Mouse (Mus musculus): ENCODE data around the gene Rap1gap2. TPM values are rescaled to one million over a fixed set of nuclear protein-coding genes. Genes with fewer than 3 reads are reported as not detected.

Gene Rap1gap2
- polyA plus RNA-seq, 1 experiment from 2014 or later = 4.3 TPM

DNA sequence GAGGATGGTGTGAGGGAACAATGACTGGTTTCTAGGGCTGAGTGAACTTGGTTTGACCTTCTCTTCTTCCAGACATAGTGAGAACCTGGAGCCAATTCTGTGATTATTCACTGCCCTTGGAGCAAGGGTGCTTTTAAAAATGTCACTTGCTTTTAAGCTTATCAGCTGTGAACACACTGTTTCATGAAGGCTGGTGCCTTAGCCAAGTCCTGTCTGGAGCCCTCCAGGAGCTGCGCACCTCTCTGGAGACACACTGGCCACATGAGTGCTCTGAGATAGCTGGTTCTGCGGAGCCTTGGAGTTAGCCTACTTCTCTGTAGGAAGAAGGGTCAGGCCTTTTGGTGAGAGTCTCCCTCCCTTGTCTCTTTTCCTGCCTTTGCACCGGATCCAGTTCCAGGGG lies 95.7 kb downstream of the Rap1gap2 start:
- Histone ChIP-seq H3K9ac (ENCODE audit: low read length) (peak overlapping the region; percentile 34; the same call in 1 of the 2 replicates), H3K27ac (replicated peaks in 1 of 2; ENCODE audit: control insufficient read depth in 1 of 2, insufficient read depth in 1 of 2, low read depth in 2 of 2, low read length in 2 of 2) (peak overlapping the region; percentile 20 to 41), H3K4me3 (ENCODE audit: control insufficient read depth in 1 of 2, insufficient read depth in 1 of 2, low read depth in 1 of 2, low read length in 2 of 2) (no peak overlapping the region), H3K36me3 (ENCODE audit: control insufficient read depth, insufficient read depth, low read length) (no peaks in the 10 kb centered on the region), H3K9me3 (ENCODE audit: control insufficient read depth, low read length) (no peaks in the 10 kb centered on the region), H3K4me2 (ENCODE audit: low read length) (peak overlapping the region; percentile 26), H3K4me1 (ENCODE audit: control insufficient read depth in 2 of 2, insufficient read depth in 2 of 2, low read length in 2 of 2) (peaks cover 16 to 29% of the 10 kb centered on the region in 2 experiments), H3K27me3 (ENCODE audit: control insufficient read depth, insufficient read depth, low read length) (no peaks in the 10 kb centered on the region)
- ATAC-seq (ENCODE audit: insufficient number of reproducible peaks, insufficient read depth, low FRiP score, low read depth) = peak; percentile 32; the same call in 1 of the 2 replicates
- WGBS = 22% methylated on average over 3 of the region's 3 CpGs

DNA sequence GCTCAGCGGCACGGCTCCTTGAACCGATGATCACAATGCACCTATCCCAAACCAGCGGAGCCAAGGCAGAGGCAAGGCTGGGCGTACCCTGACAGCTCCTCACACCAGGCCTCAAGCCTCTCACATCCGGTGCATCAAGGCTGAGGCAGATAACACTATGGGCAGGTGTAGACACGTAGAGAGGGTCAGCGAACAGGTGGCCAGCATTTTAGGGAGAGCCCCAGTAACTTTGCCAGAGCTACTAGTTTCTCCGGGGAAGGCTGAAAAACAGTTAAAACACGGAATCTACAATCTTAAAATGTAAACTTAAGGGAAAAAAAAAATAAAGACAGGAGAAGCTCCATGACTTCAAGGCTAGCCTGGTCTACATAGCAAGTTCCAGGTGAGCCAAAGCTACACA lies 98.1 kb downstream of the Rap1gap2 start:
- H3K9ac ChIP-seq (ENCODE audit: low read length) = no peak overlapping the region
- no peak for ATAC-seq (ENCODE audit: insufficient number of reproducible peaks, insufficient read depth, low FRiP score, low read depth)
- H3K4me3 ChIP-seq (ENCODE audit: control insufficient read depth in 1 of 2, insufficient read depth in 1 of 2, low read depth in 1 of 2, low read length in 2 of 2) = no peak overlapping the region
- no peaks in the 10 kb centered on the region for H3K9me3 ChIP-seq (ENCODE audit: control insufficient read depth, low read length)
- no peak overlapping the region for H3K4me2 ChIP-seq (ENCODE audit: low read length)
- peaks cover 14 to 21% of the 10 kb centered on the region in 2 experiments for H3K4me1 ChIP-seq (ENCODE audit: control insufficient read depth in 2 of 2, insufficient read depth in 2 of 2, low read length in 2 of 2)
- WGBS = 89% methylated on average over 10 of the region's 10 CpGs
- no peaks in the 10 kb centered on the region for H3K27me3 ChIP-seq (ENCODE audit: control insufficient read depth, insufficient read depth, low read length)
- H3K36me3 ChIP-seq (ENCODE audit: control insufficient read depth, insufficient read depth, low read length) = no peaks in the 10 kb centered on the region
- no peak overlapping the region for H3K27ac ChIP-seq (replicated peaks in 1 of 2; ENCODE audit: control insufficient read depth in 1 of 2, insufficient read depth in 1 of 2, low read depth in 2 of 2, low read length in 2 of 2)

DNA sequence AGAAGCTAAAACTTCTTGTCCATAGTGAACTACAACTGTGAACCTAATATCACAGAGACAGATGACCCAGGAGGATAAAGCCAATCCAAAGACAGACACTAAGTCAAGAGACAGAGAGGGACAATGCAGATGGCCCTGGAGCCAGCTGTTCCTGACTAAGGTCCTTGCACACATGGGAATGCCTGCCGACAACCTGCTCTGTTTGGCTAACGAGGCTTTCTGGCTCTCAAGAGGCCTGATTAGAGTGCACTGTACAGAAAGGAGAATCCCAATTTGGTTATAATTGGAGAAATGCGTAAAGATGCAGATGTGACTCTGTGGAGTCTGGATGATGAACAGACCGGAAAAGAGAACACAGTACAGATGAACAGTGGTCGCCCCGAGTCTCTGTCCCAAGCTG lies 104.4 kb downstream of the Rap1gap2 start:
- H3K27me3 ChIP-seq (ENCODE audit: control insufficient read depth, insufficient read depth, low read length) = no peaks in the 10 kb centered on the region
- peaks cover 0 to 2% of the 10 kb centered on the region in 2 experiments; a peak in 2 of 4 replicates for H3K4me1 ChIP-seq (ENCODE audit: control insufficient read depth in 2 of 2, insufficient read depth in 2 of 2, low read length in 2 of 2)
- no peaks in the 10 kb centered on the region for H3K36me3 ChIP-seq (ENCODE audit: control insufficient read depth, insufficient read depth, low read length)
- H3K4me3 ChIP-seq (ENCODE audit: control insufficient read depth in 1 of 2, insufficient read depth in 1 of 2, low read depth in 1 of 2, low read length in 2 of 2) = no peak overlapping the region
- WGBS = 78% methylated on average over 6 of the region's 6 CpGs
- no peak overlapping the region for H3K4me2 ChIP-seq (ENCODE audit: low read length)
- H3K9ac ChIP-seq (ENCODE audit: low read length) = no peak overlapping the region
- no peak overlapping the region for H3K27ac ChIP-seq (replicated peaks in 1 of 2; ENCODE audit: control insufficient read depth in 1 of 2, insufficient read depth in 1 of 2, low read depth in 2 of 2, low read length in 2 of 2)
- no peaks in the 10 kb centered on the region for H3K9me3 ChIP-seq (ENCODE audit: control insufficient read depth, low read length)
- ATAC-seq (ENCODE audit: insufficient number of reproducible peaks, insufficient read depth, low FRiP score, low read depth) = no peak

DNA sequence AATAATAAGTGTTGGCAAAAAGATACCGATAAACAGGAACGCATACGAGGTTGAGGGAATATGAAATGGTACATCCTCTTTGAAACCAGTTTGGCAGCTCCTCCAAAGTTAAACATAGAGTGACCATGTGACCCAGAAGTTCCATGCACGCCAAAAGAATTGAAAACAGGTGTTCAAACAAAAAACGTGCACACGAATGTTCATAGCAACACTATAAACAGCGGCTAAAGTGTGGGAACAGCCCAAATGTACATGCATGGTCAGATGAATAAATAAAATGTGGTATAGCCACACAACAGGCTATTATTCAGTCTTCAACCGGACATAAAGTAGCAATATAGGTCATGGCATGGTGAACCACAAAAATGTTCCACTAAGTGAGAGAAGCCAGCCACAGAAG lies 108.2 kb downstream of the Rap1gap2 start:
- Histone ChIP-seq H3K4me2 (ENCODE audit: low read length) (no peak overlapping the region), H3K36me3 (ENCODE audit: control insufficient read depth, insufficient read depth, low read length) (no peaks in the 10 kb centered on the region), H3K9ac (ENCODE audit: low read length) (no peak overlapping the region), H3K27ac (replicated peaks in 1 of 2; ENCODE audit: control insufficient read depth in 1 of 2, insufficient read depth in 1 of 2, low read depth in 2 of 2, low read length in 2 of 2) (no peak overlapping the region), H3K4me3 (ENCODE audit: control insufficient read depth in 1 of 2, insufficient read depth in 1 of 2, low read depth in 1 of 2, low read length in 2 of 2) (no peak overlapping the region), H3K4me1 (ENCODE audit: control insufficient read depth in 2 of 2, insufficient read depth in 2 of 2, low read length in 2 of 2) (peaks cover 13 to 20% of the 10 kb centered on the region in 2 experiments), H3K9me3 (ENCODE audit: control insufficient read depth, low read length) (no peaks in the 10 kb centered on the region), H3K27me3 (ENCODE audit: control insufficient read depth, insufficient read depth, low read length) (no peaks in the 10 kb centered on the region)
- ATAC-seq (ENCODE audit: insufficient number of reproducible peaks, insufficient read depth, low FRiP score, low read depth) = no peak
- WGBS = 90% methylated on average over 8 of the region's 8 CpGs

DNA sequence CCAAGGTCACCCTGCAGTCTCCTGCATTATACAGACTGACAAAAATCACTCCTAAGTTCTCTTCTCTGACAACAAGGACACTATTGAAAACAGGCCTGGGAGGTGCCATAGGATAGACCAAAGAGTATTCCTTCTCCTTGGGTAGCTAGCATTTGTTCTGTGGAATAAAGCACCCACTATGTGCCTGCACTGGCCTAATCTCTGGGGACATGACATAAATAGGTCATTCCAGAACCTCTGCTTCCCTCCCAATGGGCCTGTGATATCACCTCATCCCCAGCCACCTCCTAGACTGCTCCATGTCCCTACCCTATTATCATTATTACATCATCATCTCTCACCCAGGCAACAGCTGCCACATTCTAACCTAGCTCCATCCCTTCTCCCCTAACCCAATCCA lies 108.7 kb downstream of the Rap1gap2 start:
- Histone ChIP-seq H3K9me3 (ENCODE audit: control insufficient read depth, low read length) (no peaks in the 10 kb centered on the region), H3K36me3 (ENCODE audit: control insufficient read depth, insufficient read depth, low read length) (no peaks in the 10 kb centered on the region), H3K27me3 (ENCODE audit: control insufficient read depth, insufficient read depth, low read length) (no peaks in the 10 kb centered on the region), H3K4me3 (ENCODE audit: control insufficient read depth in 1 of 2, insufficient read depth in 1 of 2, low read depth in 1 of 2, low read length in 2 of 2) (no peak overlapping the region), H3K9ac (ENCODE audit: low read length) (no peak overlapping the region), H3K4me1 (ENCODE audit: control insufficient read depth in 2 of 2, insufficient read depth in 2 of 2, low read length in 2 of 2) (peaks cover 13 to 20% of the 10 kb centered on the region in 2 experiments), H3K4me2 (ENCODE audit: low read length) (no peak overlapping the region), H3K27ac (replicated peaks in 1 of 2; ENCODE audit: control insufficient read depth in 1 of 2, insufficient read depth in 1 of 2, low read depth in 2 of 2, low read length in 2 of 2) (no peak overlapping the region)
- no peak for ATAC-seq (ENCODE audit: insufficient number of reproducible peaks, insufficient read depth, low FRiP score, low read depth)

DNA sequence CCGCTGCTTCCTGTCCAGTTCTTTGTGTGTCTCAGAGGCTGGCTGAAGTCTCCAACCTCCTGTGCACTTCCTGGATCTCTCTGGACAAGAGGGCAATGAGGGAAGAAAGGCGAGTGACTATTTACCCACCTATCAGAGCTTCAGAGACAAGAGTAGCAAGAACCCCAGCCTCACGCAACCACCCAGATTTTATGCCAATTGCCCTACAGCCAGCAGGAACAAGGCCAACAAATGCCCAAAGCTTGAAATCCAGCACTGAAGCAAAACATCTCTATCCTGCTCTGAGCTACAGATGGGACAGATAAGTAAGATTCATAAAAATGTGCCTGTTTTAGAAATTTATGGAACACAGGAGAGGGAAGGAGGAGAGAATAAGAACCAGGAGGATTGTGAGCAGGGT lies 109.7 kb downstream of the Rap1gap2 start:
- Histone ChIP-seq H3K36me3 (ENCODE audit: control insufficient read depth, insufficient read depth, low read length) (no peaks in the 10 kb centered on the region), H3K9me3 (ENCODE audit: control insufficient read depth, low read length) (no peaks in the 10 kb centered on the region), H3K9ac (ENCODE audit: low read length) (no peak overlapping the region), H3K4me3 (ENCODE audit: control insufficient read depth in 1 of 2, insufficient read depth in 1 of 2, low read depth in 1 of 2, low read length in 2 of 2) (no peak overlapping the region), H3K27me3 (ENCODE audit: control insufficient read depth, insufficient read depth, low read length) (no peaks in the 10 kb centered on the region), H3K4me2 (ENCODE audit: low read length) (no peak overlapping the region), H3K4me1 (ENCODE audit: control insufficient read depth in 2 of 2, insufficient read depth in 2 of 2, low read length in 2 of 2) (peaks cover 13 to 20% of the 10 kb centered on the region in 2 experiments), H3K27ac (replicated peaks in 1 of 2; ENCODE audit: control insufficient read depth in 1 of 2, insufficient read depth in 1 of 2, low read depth in 2 of 2, low read length in 2 of 2) (no peak overlapping the region)
- WGBS = 65% methylated on average over 3 of the region's 3 CpGs
- ATAC-seq (ENCODE audit: insufficient number of reproducible peaks, insufficient read depth, low FRiP score, low read depth) = no peak

DNA sequence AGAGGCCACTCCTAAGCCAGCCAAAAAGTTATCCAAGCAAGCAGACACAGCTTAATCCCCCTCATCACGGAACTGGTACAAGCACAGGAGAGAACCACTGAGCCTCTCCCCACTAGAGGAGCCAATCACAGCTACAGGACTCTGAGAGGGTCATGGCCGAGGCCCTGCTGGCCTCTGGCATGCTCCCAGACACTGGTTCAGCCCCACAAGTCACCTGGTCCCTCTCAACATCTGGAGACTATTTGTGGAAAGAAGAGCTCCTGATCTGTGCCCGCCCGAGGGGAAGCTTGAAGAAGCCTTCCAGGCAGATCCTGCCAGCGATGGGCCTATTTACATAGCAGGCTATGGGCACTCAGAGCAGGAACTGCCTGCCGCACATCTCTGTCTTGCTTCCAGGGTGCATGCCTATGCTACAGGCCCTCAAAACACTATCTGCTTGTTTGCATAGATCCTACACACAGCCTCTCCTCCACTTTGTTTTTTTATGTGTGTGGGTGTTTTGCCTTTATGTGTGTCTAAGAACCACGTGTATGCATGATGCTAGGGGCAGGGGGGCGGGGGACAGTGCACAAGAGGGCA lies 111.1 kb downstream of the Rap1gap2 start:
- H3K4me3 ChIP-seq (ENCODE audit: control insufficient read depth in 1 of 2, insufficient read depth in 1 of 2, low read depth in 1 of 2, low read length in 2 of 2) = no peak overlapping the region
- H3K4me2 ChIP-seq (ENCODE audit: low read length) = no peak overlapping the region
- peak overlapping the region; percentile 10; the same call in 1 of the 2 replicates for H3K9ac ChIP-seq (ENCODE audit: low read length)
- no peaks in the 10 kb centered on the region for H3K9me3 ChIP-seq (ENCODE audit: control insufficient read depth, low read length)
- H3K27ac ChIP-seq (replicated peaks in 1 of 2; ENCODE audit: control insufficient read depth in 1 of 2, insufficient read depth in 1 of 2, low read depth in 2 of 2, low read length in 2 of 2) = peak overlapping the region; percentile 19 to 38; a peak in 2 of 4 replicates
- ATAC-seq (ENCODE audit: insufficient number of reproducible peaks, insufficient read depth, low FRiP score, low read depth) = no peak
- peaks cover 13 to 20% of the 10 kb centered on the region in 2 experiments for H3K4me1 ChIP-seq (ENCODE audit: control insufficient read depth in 2 of 2, insufficient read depth in 2 of 2, low read length in 2 of 2)
- 42% methylated on average over 8 of the region's 8 CpGs for WGBS
- no peaks in the 10 kb centered on the region for H3K36me3 ChIP-seq (ENCODE audit: control insufficient read depth, insufficient read depth, low read length)
- H3K27me3 ChIP-seq (ENCODE audit: control insufficient read depth, insufficient read depth, low read length) = no peaks in the 10 kb centered on the region

DNA sequence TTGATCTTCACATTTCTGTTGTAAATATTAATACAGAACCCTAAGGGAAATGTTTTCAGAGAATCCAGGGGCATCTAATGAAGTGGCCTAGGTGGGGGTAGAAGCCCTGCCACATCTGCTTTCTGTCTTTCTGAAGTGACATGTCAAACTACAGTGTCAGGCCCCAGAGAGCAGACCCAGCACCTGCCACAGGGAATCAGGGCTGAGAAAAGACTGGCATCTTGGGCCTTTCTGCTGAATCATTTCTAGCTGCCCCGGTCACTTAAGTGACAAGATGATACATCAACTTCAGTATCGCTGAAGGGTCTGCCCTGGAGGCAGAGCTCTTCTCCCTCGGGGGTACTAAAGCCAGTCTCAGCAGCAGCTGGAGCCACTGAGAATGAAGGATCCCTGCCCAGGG lies 111.7 kb downstream of the Rap1gap2 start:
- no peaks in the 10 kb centered on the region for H3K9me3 ChIP-seq (ENCODE audit: control insufficient read depth, low read length)
- no peak overlapping the region for H3K4me2 ChIP-seq (ENCODE audit: low read length)
- WGBS = 32% methylated on average over 3 of the region's 3 CpGs
- no peaks in the 10 kb centered on the region for H3K36me3 ChIP-seq (ENCODE audit: control insufficient read depth, insufficient read depth, low read length)
- no peaks in the 10 kb centered on the region for H3K27me3 ChIP-seq (ENCODE audit: control insufficient read depth, insufficient read depth, low read length)
- H3K4me3 ChIP-seq (ENCODE audit: control insufficient read depth in 1 of 2, insufficient read depth in 1 of 2, low read depth in 1 of 2, low read length in 2 of 2) = no peak overlapping the region
- no peak for ATAC-seq (ENCODE audit: insufficient number of reproducible peaks, insufficient read depth, low FRiP score, low read depth)
- peak overlapping the region in 1 of 2 experiments; percentile 38; a peak in 1 of 4 replicates for H3K27ac ChIP-seq (replicated peaks in 1 of 2; ENCODE audit: control insufficient read depth in 1 of 2, insufficient read depth in 1 of 2, low read depth in 2 of 2, low read length in 2 of 2)
- H3K4me1 ChIP-seq (ENCODE audit: control insufficient read depth in 2 of 2, insufficient read depth in 2 of 2, low read length in 2 of 2) = peaks cover 15 to 22% of the 10 kb centered on the region in 2 experiments
- peak overlapping the region; percentile 10; the same call in 1 of the 2 replicates for H3K9ac ChIP-seq (ENCODE audit: low read length)

All from heart, embryonic 14.5 days (tissue).